Mouse (Mus musculus) spleen, adult 2 months (tissue): ENCODE data around the gene Chchd10. TPM values are rescaled to one million over a fixed set of nuclear protein-coding genes. Genes with fewer than 3 reads are reported as not detected.

ENCODE experiments used
- DNase-seq, 2 experiments: peaks; one replicate each; pipeline versions ENCODE4 v3.0.0 to v3.0.0-alpha.2; 2012 to 2021; ENCODE audit warnings: low spot score in 2 of 2, low read depth in 1 of 2
- H3K27ac ChIP-seq: fragments of 200-500 bp; 2 replicates; pipeline ENCODE4 v1.5.1; 2012; ENCODE audit warnings: low read length, inconsistent platforms; ENCODE audit not compliant: insufficient read depth
- H3K27me3 ChIP-seq: fragments of 200-500 bp; 2 replicates; pipeline ENCODE4 v1.6.1; 2012; ENCODE audit warnings: mild to moderate bottlenecking, moderate library complexity, low read length, inconsistent platforms; ENCODE audit not compliant: control insufficient read depth, insufficient read depth
- H3K36me3 ChIP-seq: fragments of 200-500 bp; 2 replicates; pipeline ENCODE4 v1.6.1; 2012; ENCODE audit warnings: mild to moderate bottlenecking, low read length, inconsistent platforms; ENCODE audit not compliant: control insufficient read depth, insufficient read depth
- H3K4me1 ChIP-seq: fragments of 200-500 bp; 2 replicates; pipeline ENCODE4 v1.6.1; 2011; ENCODE audit warnings: inconsistent platforms; ENCODE audit not compliant: control insufficient read depth, insufficient read depth, insufficient read length
- H3K4me3 ChIP-seq: fragments of 200-500 bp; 2 replicates; pipeline ENCODE4 v1.5.1; 2011; ENCODE audit warnings: mild to moderate bottlenecking, inconsistent platforms; ENCODE audit not compliant: insufficient read depth, insufficient read length; ENCODE audit errors: extremely low read depth
- CTCF ChIP-seq: fragments of 200-500 bp; IDR thresholded peaks from 2 replicates; pipeline ENCODE4 v1.5.1; 2011; ENCODE audit warnings: mild to moderate bottlenecking, inconsistent platforms; ENCODE audit not compliant: insufficient read depth, insufficient read length, insufficient replicate concordance; ENCODE audit errors: extremely low read depth
- POLR2A ChIP-seq: fragments of 200-500 bp; IDR thresholded peaks from 2 replicates; pipeline ENCODE4 v1.6.1; 2011; ENCODE audit warnings: low read depth, low read length, inconsistent platforms
- WGBS: fragments of 180-500 bp; shearing (Covaris S2); methylation state at CpG from one replicate; pipeline ENCODE4 v1.1.7; 2018; 5-methylcytosine and 5-hydroxymethylcytosine counted together
- polyA plus RNA-seq: library from polyadenylated mRNA; depleted of rRNA; stranded (reverse); fragments of >200 nt; gene quantifications from 2 replicates; pipeline ENCODE4 v1.2.3, GENCODE M21; 2012; rRNA removed

Chchd10 gene
- polyA plus RNA-seq, 1 experiment = 86.8 TPM

DNA sequence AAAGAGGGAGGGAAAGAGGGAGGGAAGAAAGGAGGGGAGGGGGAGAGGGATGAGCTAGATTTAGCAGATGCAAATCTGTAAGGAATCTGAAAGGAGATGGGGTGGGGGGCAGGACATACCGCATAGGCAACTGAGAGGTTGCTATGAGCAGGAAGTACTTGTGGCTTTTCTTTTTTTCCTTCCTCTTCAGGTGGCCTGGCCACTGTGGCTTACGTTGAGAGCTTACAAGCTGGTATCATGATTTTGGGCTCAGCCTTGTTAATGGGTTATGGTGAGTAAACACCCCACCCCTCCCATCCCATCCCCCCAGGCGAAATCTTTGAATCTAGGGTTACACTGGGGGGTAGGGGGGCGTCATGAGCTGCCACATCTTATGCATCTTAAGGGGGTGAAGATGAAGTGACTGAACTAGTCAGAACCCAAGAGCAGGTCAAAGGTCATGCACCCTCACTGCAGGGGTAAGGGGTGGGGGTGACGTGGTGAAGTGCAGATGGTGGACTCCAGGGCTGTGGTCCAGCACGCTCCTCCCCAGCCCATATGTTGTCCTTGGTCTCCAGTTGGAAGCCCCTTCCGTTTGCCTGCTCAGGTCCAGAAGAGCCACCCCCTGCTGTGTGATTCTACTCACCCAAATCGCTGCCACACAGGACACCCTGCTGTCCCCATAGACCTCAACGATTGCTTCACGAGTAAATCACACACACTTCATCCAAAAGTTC, 45.3 kb downstream of the Chchd10 start:
- TF ChIP-seq CTCF (no peak), POLR2A (no peak)
- H3K4me3 ChIP-seq = no peak overlapping the region
- peaks cover 7% of the 10 kb centered on the region for H3K4me1 ChIP-seq
- WGBS = 16% methylated on average over 10 of the region's 10 CpGs
- H3K27me3 ChIP-seq = no peaks in the 10 kb centered on the region
- no peak overlapping the region for H3K27ac ChIP-seq
- DNase-seq = peak in 1 of 2 experiments; percentile 9
- no peaks in the 10 kb centered on the region for H3K36me3 ChIP-seq

DNA sequence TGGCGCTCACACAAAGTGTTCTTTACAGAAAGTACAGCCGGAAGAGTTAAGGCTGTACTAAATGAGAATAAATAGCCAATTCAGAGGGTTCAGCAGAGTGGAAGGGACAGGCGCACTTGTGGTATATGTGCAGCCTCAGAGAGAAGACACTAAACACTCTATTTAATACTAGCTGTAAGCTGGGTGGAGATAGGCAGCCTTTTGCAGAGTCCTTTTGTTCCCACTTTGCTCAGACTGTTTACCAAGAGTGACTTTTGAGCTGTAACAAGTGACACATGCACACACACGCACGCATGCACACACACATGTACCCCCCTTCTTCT, 45.9 kb downstream of the Chchd10 start:
- TF ChIP-seq CTCF (no peak), POLR2A (no peak)
- no peak for DNase-seq
- H3K4me1 ChIP-seq = peaks cover 7% of the 10 kb centered on the region
- no peak overlapping the region for H3K4me3 ChIP-seq
- H3K27me3 ChIP-seq = no peaks in the 10 kb centered on the region
- 73% methylated on average over 5 of the region's 5 CpGs for WGBS
- H3K27ac ChIP-seq = no peak overlapping the region
- no peaks in the 10 kb centered on the region for H3K36me3 ChIP-seq

DNA sequence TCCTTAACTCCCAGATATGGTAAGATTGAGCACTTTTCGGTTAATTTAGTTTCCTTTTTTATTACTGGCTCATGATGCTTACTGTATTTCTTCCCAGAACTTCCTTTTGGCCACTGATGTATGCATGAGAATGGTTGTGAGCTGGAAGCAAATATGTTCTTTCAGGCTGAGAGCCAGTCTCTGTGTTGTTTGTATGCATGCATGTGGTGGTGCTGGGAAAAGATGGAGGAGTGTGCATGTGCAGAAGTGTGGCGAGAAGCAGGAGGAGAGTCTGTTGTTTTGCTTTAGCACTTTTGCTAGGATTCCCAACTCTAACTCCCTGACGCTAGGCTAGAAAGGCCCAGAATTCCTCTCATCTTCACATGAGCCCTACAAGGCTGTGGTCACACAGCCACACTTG, 46.5 kb downstream of the Chchd10 start:
- no peak for DNase-seq
- H3K4me1 ChIP-seq = peaks cover 7% of the 10 kb centered on the region
- TF ChIP-seq POLR2A (no peak), CTCF (no peak)
- no peak overlapping the region for H3K4me3 ChIP-seq
- no peaks in the 10 kb centered on the region for H3K27me3 ChIP-seq
- no peak overlapping the region for H3K27ac ChIP-seq
- H3K36me3 ChIP-seq = no peaks in the 10 kb centered on the region
- WGBS = 86% methylated on average over 3 of the region's 3 CpGs

Other genes starting within 250 kb of the Chchd10 start
- gene Cabin1, start 168.8 kb upstream of the Chchd10 start, polyA plus RNA-seq = 59.3 and 65.7 TPM in 2 replicates
- gene Ddt, start 159.7 kb upstream of the Chchd10 start, polyA plus RNA-seq = 39.5 and 42.6 TPM in 2 replicates
- not detected in 2 replicates for gene Gm20441, start 152.2 kb upstream of the Chchd10 start, polyA plus RNA-seq
- 4.3 and 4.4 TPM in 2 replicates for gene Gstt3, start 151.7 kb upstream of the Chchd10 start, polyA plus RNA-seq
- gene Gstt1, start 134.5 kb upstream of the Chchd10 start, polyA plus RNA-seq = 25.3 and 28.5 TPM in 2 replicates
- not detected in 2 replicates for gene Gstt4, start 110.6 kb upstream of the Chchd10 start, polyA plus RNA-seq
- gene Gstt2, start 95.7 kb upstream of the Chchd10 start, polyA plus RNA-seq = 73.4 and 102 TPM in 2 replicates
- 677 and 1,174 TPM in 2 replicates for gene Mif, start 72.9 kb upstream of the Chchd10 start, polyA plus RNA-seq
- 67.3 and 137 TPM in 2 replicates for gene Derl3, start 39.7 kb upstream of the Chchd10 start, polyA plus RNA-seq
- 42.4 and 43.2 TPM in 2 replicates for gene Smarcb1, start 11.5 kb upstream of the Chchd10 start, polyA plus RNA-seq
- gene Mmp11, start 3.4 kb downstream of the Chchd10 start, polyA plus RNA-seq = 7.9 and 11.7 TPM in 2 replicates
- gene Gm867, start 7.5 kb downstream of the Chchd10 start, polyA plus RNA-seq = 3.9 and 4.5 TPM in 2 replicates
- 178 and 292 TPM in 2 replicates for gene Vpreb3, start 9.9 kb downstream of the Chchd10 start, polyA plus RNA-seq
- 0.93 and 1.2 TPM in 2 replicates for gene Gm5134, start 21.4 kb downstream of the Chchd10 start, polyA plus RNA-seq
- 5.7 TPM in 2 replicates for gene Zfp280b, start 99.5 kb downstream of the Chchd10 start, polyA plus RNA-seq
- not detected in 2 replicates for gene Slc5a4b, start 177.8 kb downstream of the Chchd10 start, polyA plus RNA-seq
- gene Slc5a4a, start 214.3 kb downstream of the Chchd10 start, polyA plus RNA-seq = not detected in 2 replicates